Mouse (Mus musculus): ENCODE measurements around the gene Olfr972. TPM values are rescaled to one million over a fixed set of nuclear protein-coding genes. Genes with fewer than 3 reads are reported as not detected.
"Not testable (repeated sequence)": the region's sequence is repeated elsewhere in the genome, so short reads cannot be mapped to it uniquely, and the experiment has no call there.

Olfr972 gene
- not detected in 2 replicates for total RNA-seq (2017)

- ATAC-seq (ENCODE audit: extremely low read depth, insufficient number of reproducible peaks, low FRiP score, poor library complexity, severe bottlenecking), result no peak
Observed at GRCm38 (mm10) chr9:39866122-39866521, at the start of gene Olfr972. Gene Olfr972, plus strand, starts transcription at chr9:39866422.

DNA sequence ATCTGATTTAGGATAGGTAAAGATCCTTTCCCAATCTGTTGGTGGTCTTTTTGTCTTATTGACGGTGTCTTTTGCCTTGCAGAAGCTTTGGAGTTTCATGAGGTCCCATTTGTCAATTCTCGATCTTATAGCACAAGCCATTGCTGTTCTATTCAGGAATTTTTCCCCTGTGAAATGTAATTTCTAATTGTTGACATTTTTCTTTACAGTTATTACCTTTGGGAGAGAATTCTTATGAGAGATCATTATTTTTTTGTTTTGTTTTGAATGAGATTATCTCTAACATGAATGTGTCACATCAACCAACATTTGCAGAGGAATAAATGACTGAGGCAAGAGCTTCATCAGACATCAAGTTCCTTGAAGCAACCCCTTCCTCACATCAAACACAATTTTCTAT is 29.6 kb upstream of the Olfr972 start, which contains the start of gene Olfr971:
Gene Olfr971 (plus strand): TSS at position 301 of the 400 bp plus-strand sequence.
- ATAC-seq (ENCODE audit: extremely low read depth, insufficient number of reproducible peaks, low FRiP score, poor library complexity, severe bottlenecking), result not testable (repeated sequence)

GRCm38 (mm10) chr9:39871986-39872385 is 5.8 kb downstream of the Olfr972 start:
- not testable (repeated sequence) for ATAC-seq (ENCODE audit: extremely low read depth, insufficient number of reproducible peaks, low FRiP score, poor library complexity, severe bottlenecking)

- not testable (repeated sequence) for ATAC-seq (ENCODE audit: extremely low read depth, insufficient number of reproducible peaks, low FRiP score, poor library complexity, severe bottlenecking)
Observed at GRCm38 (mm10) chr9:39877541-39878396, 11.5 kb downstream of the Olfr972 start.

DNA sequence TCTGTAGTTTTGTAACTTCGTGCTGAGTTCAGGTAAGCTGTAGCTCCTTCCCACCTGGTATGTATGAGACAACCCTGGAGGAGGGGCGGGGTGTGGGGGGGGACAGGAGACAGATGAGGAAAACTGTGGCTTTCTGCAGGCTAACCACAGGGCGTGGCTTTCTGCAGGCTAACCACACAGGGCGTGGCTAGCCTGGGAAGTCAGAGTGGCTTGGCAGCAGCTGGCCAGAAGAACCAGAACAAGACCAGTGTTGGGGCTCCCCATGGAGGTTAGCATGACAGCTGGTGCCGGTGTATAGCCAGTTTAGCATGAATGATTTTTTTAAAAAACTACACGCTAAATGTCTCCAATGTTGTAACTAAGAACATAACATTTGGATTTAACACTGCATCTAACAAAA is 38.9 kb downstream of the Olfr972 start:
- peak; percentile 66; the same call in 1 of the 2 replicates for ATAC-seq (ENCODE audit: extremely low read depth, insufficient number of reproducible peaks, low FRiP score, poor library complexity, severe bottlenecking)

- no peak for ATAC-seq (ENCODE audit: extremely low read depth, insufficient number of reproducible peaks, low FRiP score, poor library complexity, severe bottlenecking)
Observed at GRCm38 (mm10) chr9:39907036-39907435, 40.8 kb downstream of the Olfr972 start, which contains the start of gene Olfr229. Gene Olfr229, plus strand, starts transcription at chr9:39907336.

GRCm38 (mm10) chr9:39909939-39910338 is 43.7 kb downstream of the Olfr972 start:
- ATAC-seq (ENCODE audit: extremely low read depth, insufficient number of reproducible peaks, low FRiP score, poor library complexity, severe bottlenecking), result peak; percentile 86

Other genes with a start within 250 kb of the Olfr972 start
- not detected in 2 replicates for gene Olfr960, start 245.0 kb upstream of the Olfr972 start, total RNA-seq (2017)
- not detected in 2 replicates for gene Olfr961, start 221.3 kb upstream of the Olfr972 start, total RNA-seq (2017)
- not detected in 2 replicates for gene Olfr963, start 199.2 kb upstream of the Olfr972 start, total RNA-seq (2017)
- gene Olfr149, start 159.3 kb upstream of the Olfr972 start, total RNA-seq (2017), result not detected in 2 replicates
- not detected in 2 replicates for gene Olfr965, start 155.1 kb upstream of the Olfr972 start, total RNA-seq (2017)
- not detected in 2 replicates for gene Olfr150, start 135.4 kb upstream of the Olfr972 start, total RNA-seq (2017)
- not detected in 2 replicates for gene Olfr967, start 120.2 kb upstream of the Olfr972 start, total RNA-seq (2017)
- gene Olfr968, start 83.2 kb upstream of the Olfr972 start, total RNA-seq (2017), result not detected in 2 replicates
- gene Olfr969, start 75.5 kb upstream of the Olfr972 start, total RNA-seq (2017), result not detected in 2 replicates
- not detected in 2 replicates for gene Olfr970, start 57.6 kb upstream of the Olfr972 start, total RNA-seq (2017)
- gene Olfr971, start 29.5 kb upstream of the Olfr972 start, total RNA-seq (2017), result not detected in 2 replicates
- gene Olfr229, start 40.9 kb downstream of the Olfr972 start, total RNA-seq (2017), result not detected in 2 replicates
- 0.12 TPM in 1 of 2 replicates, not detected in the other for gene Olfr974, start 71.1 kb downstream of the Olfr972 start, total RNA-seq (2017)
- gene Olfr975, start 85.6 kb downstream of the Olfr972 start, total RNA-seq (2017), result not detected in 2 replicates
- not detected in 2 replicates for gene Olfr976, start 94.7 kb downstream of the Olfr972 start, total RNA-seq (2017)
- gene Olfr978, start 125.7 kb downstream of the Olfr972 start, total RNA-seq (2017), result not detected in 2 replicates
- gene Olfr979, start 137.0 kb downstream of the Olfr972 start, total RNA-seq (2017), result not detected in 2 replicates
- not detected in 2 replicates for gene Olfr980, start 143.2 kb downstream of the Olfr972 start, total RNA-seq (2017)
- not detected in 2 replicates for gene Olfr981, start 155.0 kb downstream of the Olfr972 start, total RNA-seq (2017)
- not detected in 2 replicates for gene Olfr982, start 207.4 kb downstream of the Olfr972 start, total RNA-seq (2017)
- gene Olfr983, start 227.2 kb downstream of the Olfr972 start, total RNA-seq (2017), result not detected in 2 replicates
- gene Olfr984, start 247.8 kb downstream of the Olfr972 start, total RNA-seq (2017), result 0.25 TPM in 1 of 2 replicates, not detected in the other